Mouse (Mus musculus): ENCODE results near the gene Ush2a. TPM values are rescaled to one million over a fixed set of nuclear protein-coding genes. Genes with fewer than 3 reads are reported as not detected.

The Ush2a gene
- total and polyA plus RNA-seq, 3 experiments, result under 0.01 to 0.04 TPM; not detected in 1

- TF ChIP-seq USF1 (IDR thresholded peaks at IDR 0.05; ENCODE audit: low read depth, low read length), result no peak
- TF ChIP-seq ELF1 (IDR thresholded peaks at IDR 0.05; ENCODE audit: low read depth, low read length), result 0 out of 2 replicates have a peak, but pooled peaks have one; percentile 18
- TF ChIP-seq GATA1 (IDR thresholded peaks at IDR 0.05; ENCODE audit: low read depth, low read length), result peak; percentile 86
- TF ChIP-seq TAL1 (IDR thresholded peaks at IDR 0.05; ENCODE audit: low read length), result no peak
- peak; percentile 42; the same call in 1 of the 2 replicates for TF ChIP-seq NELFE (IDR thresholded peaks at IDR 0.05; ENCODE audit: low read depth, low read length)
- TF ChIP-seq TBP (IDR thresholded peaks at IDR 0.05; ENCODE audit: low read depth, low read length), result peak; percentile 81; the same call in 1 of the 2 replicates
- TF ChIP-seq SIN3A (IDR thresholded peaks at IDR 0.05; ENCODE audit: low read length), result peak; percentile 72
- peak; percentile 13; the same call in 1 of the 2 replicates for TF ChIP-seq BHLHE40 (IDR thresholded peaks at IDR 0.05; ENCODE audit: borderline replicate concordance, low read depth, low read length)
Measured at GRCm38 (mm10) chr1:188824878-188825532, 563.2 kb downstream of the Ush2a start (continued).

DNA sequence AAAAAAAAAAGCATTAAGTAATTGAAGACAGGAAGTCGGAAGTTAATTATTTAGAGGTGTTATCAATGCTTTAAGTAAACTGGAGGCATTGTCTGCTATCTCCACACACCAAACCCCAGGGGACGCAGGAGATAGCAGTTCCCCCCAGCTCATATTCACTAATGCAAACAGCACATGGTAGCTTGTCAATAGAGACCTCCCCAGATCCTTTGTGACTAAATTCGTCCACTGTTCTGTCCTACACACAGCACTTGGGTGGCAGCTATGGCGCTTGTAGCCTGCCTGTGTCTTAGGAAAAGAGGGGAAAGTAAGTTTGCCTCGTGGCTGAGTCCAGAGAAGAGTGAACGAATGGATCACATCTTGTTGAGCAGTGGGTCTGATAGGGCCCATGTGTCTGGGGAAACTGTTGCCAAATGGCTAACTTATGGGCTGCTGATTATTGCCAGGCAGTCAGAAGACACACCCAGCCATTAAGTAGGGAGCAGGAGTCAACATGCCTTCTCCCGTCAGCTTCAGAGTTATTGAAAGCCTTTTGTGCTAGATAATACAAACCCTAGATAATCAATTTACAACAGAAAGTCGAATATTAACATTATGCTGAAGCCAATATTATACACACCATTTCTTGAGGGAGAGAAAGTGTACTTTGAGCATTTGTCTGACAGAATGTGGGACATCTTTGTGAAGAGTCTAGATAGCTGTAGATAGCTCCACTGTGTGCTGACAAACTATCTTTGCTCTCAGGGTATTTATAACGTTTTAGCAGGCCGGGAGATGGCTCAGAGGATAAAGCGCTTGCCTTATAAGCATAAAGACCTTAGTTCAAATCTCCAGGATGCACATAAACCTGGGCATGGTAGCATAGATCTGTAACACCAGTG lies 568.9 kb downstream of the Ush2a start:
- peak overlapping the region; percentile 63 for H3K9ac ChIP-seq (ENCODE audit: control insufficient read depth, low read depth, low read length, poor library complexity, severe bottlenecking)
- peak overlapping the region; percentile 99 for H3K27ac ChIP-seq (ENCODE audit: control insufficient read depth, low read depth, low read length)
- H3K9me3 ChIP-seq (replicated peaks; ENCODE audit: insufficient read depth, low read length), result no peaks in the 10 kb centered on the region
- no peaks in the 10 kb centered on the region; the same call in 1 of the 2 replicates for H3K79me2 ChIP-seq (ENCODE audit: control insufficient read depth, insufficient read depth, low read length, poor library complexity)
- H3K27me3 ChIP-seq (ENCODE audit: control insufficient read depth in 1 of 2, insufficient read depth in 2 of 2, low read length in 2 of 2), result no peaks in the 10 kb centered on the region
- H3K4me3 ChIP-seq (ENCODE audit: control insufficient read depth in 1 of 2, insufficient read depth in 1 of 2, low read depth in 2 of 2, low read length in 2 of 2), result peak overlapping the region; percentile 16 to 27
- H3K36me3 ChIP-seq (ENCODE audit: control insufficient read depth in 1 of 2, insufficient read depth in 2 of 2, low read length in 2 of 2), result peaks cover 0 to 53% of the 10 kb centered on the region in 2 experiments; a peak in 2 of 4 replicates
- peak; percentile 89 for DNase-seq (ENCODE audit: low read depth, low spot score)
- peaks cover 29 to 46% of the 10 kb centered on the region in 2 experiments for H3K4me1 ChIP-seq (ENCODE audit: control insufficient read depth in 1 of 2, insufficient read depth in 2 of 2, low read length in 2 of 2)
- TF ChIP-seq MYB (IDR thresholded peaks at IDR 0.05; ENCODE audit: low read depth, low read length) (no peak), RCOR1 (IDR thresholded peaks at IDR 0.05; ENCODE audit: low read depth, low read length) (peak; percentile 76), USF1 (IDR thresholded peaks at IDR 0.05; ENCODE audit: low read depth, low read length) (no peak), GATA1 (IDR thresholded peaks at IDR 0.05; ENCODE audit: low read depth, low read length) (peak; percentile 97), RAD21 (IDR thresholded peaks at IDR 0.05; ENCODE audit: low read depth, low read length) (no peak), BHLHE40 (IDR thresholded peaks at IDR 0.05; ENCODE audit: borderline replicate concordance, low read depth, low read length) (peak; percentile 44; the same call in 1 of the 2 replicates), POLR2AphosphoS2 (IDR thresholded peaks at IDR 0.05; ENCODE audit: low read length) (no peak), KAT2A (conservative IDR thresholded peaks at IDR 0.05; ENCODE audit: low read depth, low read length) (no peak; the same call in 1 of the 2 replicates), ZMIZ1 (IDR thresholded peaks at IDR 0.05; ENCODE audit: low read depth, low read length) (no peak), ETS1 (IDR thresholded peaks at IDR 0.05; ENCODE audit: low read depth, low read length) (peak; percentile 89), MAX (IDR thresholded peaks at IDR 0.05; ENCODE audit: low read length) (peak; percentile 84), EP300 (IDR thresholded peaks at IDR 0.05; ENCODE audit: low read depth in 1 of 2, low read length in 2 of 2) (peak; percentile 83 to 92), ELF1 (IDR thresholded peaks at IDR 0.05; ENCODE audit: low read depth, low read length) (no peak; the same call in 1 of the 2 replicates), GABPA (IDR thresholded peaks at IDR 0.05; ENCODE audit: low read depth, low read length) (no peak), POLR2AphosphoS5 (IDR thresholded peaks at IDR 0.05; ENCODE audit: borderline replicate concordance, low read depth, low read length) (no peak), USF2 (IDR thresholded peaks at IDR 0.05; ENCODE audit: borderline replicate concordance in 1 of 2, insufficient read depth in 1 of 2, low read depth in 1 of 2, low read length in 2 of 2) (no peak), CHD2 (IDR thresholded peaks at IDR 0.05; ENCODE audit: low read length) (no peak), UBTF (IDR thresholded peaks at IDR 0.05; ENCODE audit: borderline replicate concordance, insufficient read depth, low read depth, low read length) (no peak), MXI1 (IDR thresholded peaks at IDR 0.05; ENCODE audit: low read depth, low read length) (peak; percentile 80; the same call in 1 of the 2 replicates), TBP (IDR thresholded peaks at IDR 0.05; ENCODE audit: low read depth, low read length) (peak; percentile 88), E2F4 (IDR thresholded peaks at IDR 0.05; ENCODE audit: borderline replicate concordance, low read depth, low read length) (no peak), SMC3 (IDR thresholded peaks at IDR 0.05; ENCODE audit: low read depth, low read length) (no peak), NELFE (IDR thresholded peaks at IDR 0.05; ENCODE audit: low read depth, low read length) (0 out of 2 replicates have a peak, but pooled peaks have one; percentile 14), MAZ (IDR thresholded peaks at IDR 0.05; ENCODE audit: low read depth, low read length) (0 out of 2 replicates have a peak, but pooled peaks have one; percentile 70), ZNF384 (IDR thresholded peaks at IDR 0.05; ENCODE audit: low read depth, low read length) (peak; percentile 96), MAFK (IDR thresholded peaks at IDR 0.05; ENCODE audit: borderline replicate concordance, low read depth, low read length) (no peak), NRF1 (IDR thresholded peaks at IDR 0.05; ENCODE audit: insufficient read depth, low read depth, low read length, poor library complexity, severe bottlenecking) (no peak), SIN3A (IDR thresholded peaks at IDR 0.05; ENCODE audit: low read length) (peak; percentile 75)

Measured in MEL (cell line).